Mouse (Mus musculus): ENCODE data around the gene Ero1l. TPM values are rescaled to one million over a fixed set of nuclear protein-coding genes. Genes with fewer than 3 reads are reported as not detected.
A peak's percentile ranks its signal among the peaks of the same experiment; 100 is the strongest.

Gene Ero1l
- 10 to 100 TPM; 17.3 to 26.7 (median 19.2) TPM for total RNA-seq (2022)

GRCm38 (mm10) chr14:45318426-45319236 is at the start of gene Ero1l:
Ero1l (minus strand) TSS chr14:45318771.
- peak; percentile 76 for DNase-seq (ENCODE audit: low spot score)

- DNase-seq (ENCODE audit: low spot score) = no peak
These were observed 46.6 kb upstream of the Ero1l start for GRCm38 (mm10) chr14:45365196-45365587.

GRCm38 (mm10) chr14:45364211-45365195 is 45.9 kb upstream of the Ero1l start:
- DNase-seq (ENCODE audit: low spot score) = peak; percentile 45

DNA sequence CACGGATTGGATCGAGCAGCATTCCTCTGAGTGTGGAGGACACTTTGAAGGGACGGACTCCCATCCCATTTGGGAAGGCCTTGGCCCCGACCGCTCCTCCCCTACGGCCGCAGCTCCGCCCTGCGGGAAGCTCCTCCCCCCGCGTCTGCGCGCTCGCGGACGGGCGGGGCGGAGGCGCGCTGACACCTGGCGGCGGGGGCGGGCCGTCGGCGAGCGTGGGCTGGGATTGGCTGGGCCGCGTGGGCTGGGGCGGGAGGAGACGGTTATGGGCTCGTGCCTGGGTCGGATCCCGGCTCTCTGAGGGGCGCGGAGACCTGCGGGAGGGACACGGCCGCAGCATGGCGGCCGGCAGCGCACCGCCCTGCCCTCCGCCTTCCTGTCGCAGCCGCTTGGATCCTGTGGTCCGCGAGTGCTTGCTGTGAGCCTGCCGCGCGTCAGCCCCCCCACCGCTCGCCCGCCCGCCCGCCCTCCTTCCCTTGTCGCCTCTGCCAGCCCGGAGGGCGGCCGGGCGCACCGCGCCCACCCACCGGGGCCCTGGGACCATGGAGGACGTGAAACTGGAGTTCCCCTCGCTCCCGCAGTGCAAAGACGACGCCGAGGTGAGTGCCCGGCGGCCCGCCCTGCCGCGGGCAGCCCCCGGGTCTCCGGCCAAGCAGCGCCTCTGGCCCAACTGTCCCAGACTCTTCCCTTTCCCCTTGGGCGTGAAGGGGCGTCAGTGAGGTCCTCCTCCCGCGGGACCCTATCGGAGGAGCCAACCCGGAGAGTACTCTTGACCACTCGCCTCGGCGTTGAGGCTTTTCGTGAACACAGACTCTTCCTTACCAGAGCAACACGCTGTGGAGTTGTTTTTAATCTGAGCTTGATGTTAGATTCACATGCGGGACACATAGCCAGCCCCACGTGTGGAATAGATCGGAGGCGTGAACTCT is 32.6 kb upstream of the Ero1l start, which contains the start of gene Styx:
Gene Styx (plus strand): TSS at position 163 of the 929 bp plus-strand sequence.
- peak; percentile 94 for DNase-seq (ENCODE audit: low spot score)

- DNase-seq (ENCODE audit: low spot score) = peak; percentile 89
These were observed 11.1 kb upstream of the Ero1l start, which contains the start of gene Psmc6 for GRCm38 (mm10) chr14:45329589-45330181. Psmc6 (plus strand) TSS chr14:45329788.

DNA sequence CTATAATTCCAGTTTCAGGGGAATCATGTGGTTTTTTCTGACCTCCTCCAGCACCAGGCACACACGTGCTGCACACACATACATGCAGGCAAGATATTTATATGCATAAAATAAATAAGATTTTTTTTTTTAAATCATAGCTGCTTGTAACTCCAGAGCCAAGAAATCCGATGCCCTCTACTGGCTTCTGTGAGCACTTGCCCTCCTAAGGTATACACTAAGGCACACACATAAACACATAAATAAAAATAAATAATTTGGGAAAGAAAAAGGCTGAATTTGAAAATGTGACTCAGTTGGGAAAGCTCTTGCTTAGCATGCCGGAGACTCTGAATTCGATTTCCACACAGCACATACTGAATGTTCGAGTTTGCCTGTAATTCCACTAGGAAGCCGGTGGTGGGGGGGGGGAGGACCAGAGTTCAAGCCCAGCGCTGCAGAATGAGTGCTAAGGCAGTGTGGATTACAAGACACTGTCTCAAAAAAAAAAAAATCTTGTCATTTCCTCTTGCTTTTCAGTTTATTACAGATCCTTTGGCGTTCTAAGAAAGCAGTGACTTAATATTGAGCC is 10.5 kb upstream of the Ero1l start:
- DNase-seq (ENCODE audit: low spot score) = no peak

GRCm38 (mm10) chr14:45328072-45328713 is 9.6 kb upstream of the Ero1l start:
- no peak for DNase-seq (ENCODE audit: low spot score)

DNA sequence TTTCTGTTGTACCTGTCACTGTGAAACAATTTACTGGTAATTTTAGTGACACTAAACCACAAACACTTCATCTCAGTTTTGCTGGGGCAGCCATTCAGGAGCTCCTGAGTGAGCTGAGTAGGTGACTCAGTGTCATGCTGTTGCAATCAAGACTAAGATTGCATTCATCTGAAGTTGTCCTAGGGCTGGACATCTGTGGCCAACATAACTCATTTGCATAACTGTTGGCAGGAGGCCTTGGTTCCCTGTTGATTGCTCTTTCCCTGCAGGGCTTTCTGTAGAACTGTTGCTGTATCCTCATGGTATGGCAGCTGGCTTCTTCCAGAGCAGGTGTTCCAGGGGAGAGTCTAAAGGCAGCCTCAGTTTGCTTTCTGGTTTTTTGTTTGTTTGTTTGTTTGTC is 6.9 kb upstream of the Ero1l start:
- DNase-seq (ENCODE audit: low spot score) = no peak

- DNase-seq (ENCODE audit: low spot score) = no peak
These were observed 4.7 kb upstream of the Ero1l start for GRCm38 (mm10) chr14:45323320-45323719.

- DNase-seq (ENCODE audit: low spot score) = no peak
These were observed 3.9 kb upstream of the Ero1l start for GRCm38 (mm10) chr14:45322450-45322849.

- DNase-seq (ENCODE audit: low spot score) = no peak
These were observed 3.1 kb upstream of the Ero1l start for GRCm38 (mm10) chr14:45321622-45322021.

DNA sequence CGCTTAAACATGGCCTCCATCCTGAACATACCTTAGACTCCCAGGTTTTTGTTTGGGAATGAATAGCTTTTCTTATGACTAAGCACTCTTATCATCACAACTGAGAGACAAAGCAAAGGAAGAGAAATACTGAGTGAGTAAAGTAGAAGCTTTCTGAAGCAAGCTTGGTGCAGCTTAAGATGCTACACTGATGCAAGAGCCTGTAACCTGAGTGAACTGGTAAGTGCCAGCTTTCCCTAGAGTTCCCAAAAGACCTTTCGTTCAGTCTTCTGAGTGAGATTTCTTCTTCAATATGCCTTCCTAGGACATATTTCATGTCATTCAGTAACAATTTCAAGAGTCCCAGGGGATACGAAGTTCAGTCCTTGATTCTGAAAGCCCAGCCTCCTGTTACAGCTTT is 2.5 kb upstream of the Ero1l start:
- no peak for DNase-seq (ENCODE audit: low spot score)

DNA sequence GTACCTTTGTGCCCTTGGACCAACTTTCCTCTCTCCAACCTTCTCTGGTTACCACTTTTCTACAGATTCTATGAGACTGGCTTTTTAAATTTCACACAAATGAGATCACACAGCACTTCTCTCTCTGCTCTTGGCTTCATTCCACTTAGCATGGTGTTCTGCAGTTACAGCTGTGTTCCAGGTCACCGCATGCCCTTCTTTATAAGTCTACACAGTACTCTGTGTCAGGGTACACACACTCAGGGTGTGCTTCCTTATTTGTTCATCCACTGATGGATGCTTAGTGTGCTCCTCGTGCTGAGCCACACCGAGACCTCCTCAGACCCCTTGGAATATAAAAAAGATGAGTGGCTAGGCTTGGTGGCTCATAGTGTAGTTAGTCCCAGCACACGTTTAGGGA is 1.5 kb upstream of the Ero1l start:
- DNase-seq (ENCODE audit: low spot score) = no peak

DNA sequence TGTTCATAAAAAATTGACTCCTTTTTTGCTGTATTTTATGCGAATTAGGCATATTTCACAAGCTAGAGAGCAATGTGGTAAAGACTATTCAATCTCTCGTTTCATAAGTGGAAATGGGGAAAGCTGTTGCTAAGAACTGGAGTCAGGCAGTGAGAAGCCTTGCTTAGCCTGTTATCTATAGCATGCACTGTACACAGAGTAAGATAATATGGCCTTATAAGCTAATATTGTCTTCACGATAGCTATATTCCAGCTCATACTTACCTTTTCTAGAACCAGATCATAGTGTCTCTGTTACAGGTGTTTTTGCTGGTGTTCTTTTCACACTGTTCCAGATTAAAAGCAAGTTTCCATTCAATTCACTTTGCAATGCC is 653 bp upstream of the Ero1l start:
- DNase-seq (ENCODE audit: low spot score) = no peak

DNA sequence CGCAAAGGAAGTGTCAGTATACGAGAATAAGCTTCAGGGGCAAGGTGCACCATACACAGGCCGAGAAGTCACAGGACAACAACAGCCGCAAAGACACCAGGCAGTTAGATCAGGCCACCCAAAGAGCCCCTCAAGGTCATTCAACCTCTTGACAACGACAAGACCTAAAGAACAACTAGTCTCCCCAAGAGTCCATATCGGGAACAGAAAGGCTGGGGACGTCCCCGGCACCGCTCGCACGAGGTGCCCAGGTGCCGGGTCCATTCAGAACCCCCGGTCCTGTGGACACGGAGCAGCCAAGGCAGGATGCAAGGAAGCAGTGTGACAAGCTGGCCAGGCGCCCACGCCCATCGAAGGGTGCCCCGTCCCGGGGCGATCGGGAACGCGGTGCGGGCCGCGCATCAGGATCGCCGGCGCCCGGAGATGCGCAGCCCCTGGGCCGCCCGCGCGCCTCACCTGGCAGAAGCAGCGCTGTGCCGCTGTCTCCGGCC is 605 bp downstream of the Ero1l start:
- DNase-seq (ENCODE audit: low spot score) = peak; percentile 19

GRCm38 (mm10) chr14:45316927-45317326 is 1.6 kb downstream of the Ero1l start:
- no peak for DNase-seq (ENCODE audit: low spot score)

DNA sequence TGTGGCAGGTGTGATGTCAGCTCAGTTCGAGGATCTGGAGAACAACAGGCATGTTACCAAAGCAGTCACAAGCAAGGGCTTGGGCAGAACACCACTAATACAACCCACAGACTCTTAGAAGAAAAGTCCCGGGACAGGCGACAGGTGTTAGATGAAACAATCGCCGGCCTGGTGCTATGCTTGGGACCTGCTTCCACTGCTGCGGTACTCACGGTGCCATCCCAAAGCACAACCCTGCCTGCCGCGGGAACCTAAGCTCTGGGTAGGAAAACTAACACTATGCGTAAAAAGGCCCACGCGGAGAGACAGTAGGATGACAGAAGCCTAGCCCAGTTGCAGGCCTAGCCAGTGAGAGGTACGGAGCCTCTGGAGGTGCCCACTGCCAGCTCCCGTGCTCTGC is 8.5 kb downstream of the Ero1l start:
- no peak for DNase-seq (ENCODE audit: low spot score)

DNA sequence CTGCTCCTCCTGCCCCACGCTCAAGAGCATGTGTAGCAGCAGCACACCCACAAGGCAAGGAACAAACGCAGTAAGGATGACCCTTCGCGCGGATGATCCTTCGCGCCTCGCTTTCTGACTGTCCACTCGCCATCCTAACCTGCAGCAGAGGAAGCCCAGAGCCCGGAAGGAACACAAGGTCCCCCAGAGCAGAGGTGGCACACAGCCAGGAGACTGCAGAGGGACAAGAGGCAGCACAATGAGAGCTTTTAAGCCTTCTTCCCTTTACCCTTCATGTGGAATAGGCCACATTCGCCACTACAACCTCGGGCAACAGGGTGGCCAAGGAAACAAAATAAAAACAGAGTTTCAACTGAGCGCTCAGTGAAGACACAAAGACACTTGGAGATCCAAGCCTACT is 8.9 kb downstream of the Ero1l start:
- DNase-seq (ENCODE audit: low spot score) = no peak

DNA sequence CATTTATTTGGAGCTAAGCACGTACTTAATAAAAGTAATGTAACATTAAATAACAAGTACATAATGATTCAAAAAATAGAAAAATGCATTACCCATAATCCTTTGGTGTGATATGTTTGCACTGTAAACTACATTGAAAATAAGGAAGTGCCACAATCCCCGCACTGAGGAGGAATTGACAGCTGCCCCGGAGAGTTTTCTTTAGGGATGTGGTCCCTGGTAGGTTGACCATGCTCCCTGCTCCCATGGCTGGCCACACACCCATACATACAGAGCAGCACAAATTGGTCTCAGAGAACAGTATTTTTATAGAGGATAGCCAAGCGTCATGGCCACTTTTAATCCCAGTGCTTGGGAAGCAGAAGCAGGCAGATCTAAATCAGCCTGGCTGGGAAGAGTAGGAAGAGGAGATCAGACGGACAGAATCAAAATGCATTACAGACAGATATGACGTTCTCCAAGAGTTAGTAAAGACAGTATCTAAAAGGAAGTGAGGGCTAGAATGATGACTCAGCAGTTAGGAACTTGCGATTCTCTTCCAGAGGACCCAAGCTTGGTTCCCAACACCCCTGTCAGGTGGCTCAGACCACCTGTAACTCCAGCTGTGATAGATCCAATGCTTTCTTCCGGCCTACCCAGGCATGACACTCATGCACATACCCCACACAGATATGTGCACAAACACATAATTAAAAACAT is 10.8 kb downstream of the Ero1l start:
- DNase-seq (ENCODE audit: low spot score) = no peak

Data from heart, adult 8-10 months (tissue).